8 mouse cellular contexts compared by ENCODE assay signal in the genomic region with DNA sequence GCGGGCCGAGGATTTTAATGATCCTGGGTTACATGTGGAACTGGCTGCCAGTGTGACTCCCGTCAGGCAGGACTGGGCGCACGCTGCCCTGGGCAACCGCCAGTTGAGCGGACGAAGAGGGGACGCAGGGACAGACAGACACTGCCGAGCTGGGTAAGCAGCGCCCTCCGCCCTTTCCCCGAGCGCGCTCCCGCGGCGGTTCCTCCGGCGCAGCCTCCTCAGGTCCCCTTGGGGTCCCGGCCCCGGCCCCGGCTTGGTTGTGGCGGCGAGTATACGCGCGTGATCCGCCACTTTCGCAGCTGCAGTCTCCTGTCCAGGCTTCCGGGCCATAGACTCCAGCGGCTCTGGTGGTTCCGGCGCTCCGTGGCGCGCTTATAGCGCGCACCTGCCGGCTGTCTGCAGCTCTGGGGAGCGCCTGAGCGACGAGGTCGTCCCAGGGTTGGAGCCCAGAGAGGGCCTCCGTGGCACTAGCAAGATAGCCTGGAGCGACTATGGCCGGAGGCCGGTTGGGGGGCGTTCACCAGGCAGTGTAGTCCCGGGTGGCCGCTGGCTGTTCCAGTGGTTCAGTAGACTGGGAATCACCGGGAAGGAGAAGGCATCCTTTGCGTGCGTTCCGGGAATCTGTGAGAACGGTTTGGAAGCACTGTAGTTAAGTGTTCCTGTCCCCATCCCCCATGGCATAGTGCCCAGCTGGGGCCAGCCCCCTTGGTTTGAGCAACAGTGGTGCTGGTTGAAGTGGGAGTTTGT. TPM values are rescaled to one million over a fixed set of nuclear protein-coding genes. Genes with fewer than 3 reads are reported as not detected.
DNase-seq lines count a peak whose midpoint lies in the region; ATAC-seq lines count a peak whose summit lies in the region.

No protein-coding gene starts in this region.

- H3K27me3 ChIP-seq in hindbrain, embryonic 11.5 days (ENCODE audit: control insufficient read depth, insufficient read depth, low read length), result no peaks in the 10 kb centered on the region

- intact Hi-C loops in left cerebral cortex, postnatal 4 days (cut with DNase I), result loop anchor here (10.0 kb wide), 3 partner anchors 104 to 1046 kb away; no protein-coding TSS in a partner anchor

- peaks cover 11% of the 10 kb centered on the region for H3K4me1 ChIP-seq in hindbrain, embryonic 11.5 days (replicated peaks; ENCODE audit: control insufficient read depth, insufficient read depth, low read length)

- H3K4me3 ChIP-seq in hindbrain, embryonic 11.5 days (ENCODE audit: low read depth, low read length), result peak overlapping the region; percentile 77

- H3K4me2 ChIP-seq in hindbrain, embryonic 11.5 days (replicated peaks; ENCODE audit: low read depth, low read length), result peak overlapping the region; percentile 80

- no peaks in the 10 kb centered on the region for H3K9me3 ChIP-seq in hindbrain, embryonic 11.5 days (ENCODE audit: control insufficient read depth, low read length)

- peak overlapping the region; percentile 91 for H3K9ac ChIP-seq in hindbrain, embryonic 11.5 days (ENCODE audit: low read depth, low read length)

- ATAC-seq in hindbrain, embryonic 11.5 days (ENCODE audit: low FRiP score), result peak; percentile 53
- ATAC-seq in megakaryocyte progenitor cell, adult 5-6 weeks (replicated peaks; ENCODE audit: poor library complexity), result peak; percentile 14; the same call in 1 of the 2 replicates
- ATAC-seq in inflammation-experienced regulatory T-cells, adult 6 months, result no peak

- no peaks in the 10 kb centered on the region for H3K36me3 ChIP-seq in hindbrain, embryonic 11.5 days (ENCODE audit: control insufficient read depth, insufficient read depth, low read length)

- peak; percentile 65 for DNase-seq in adipocyte (ENCODE audit: low spot score)
- peak; percentile 65 for DNase-seq in cerebellum, adult 9-10 months
- DNase-seq in frontal cortex, postnatal 10 days (ENCODE audit: low spot score in 2 of 2), result peak; percentile 56 to 61
- peak; percentile 70 for DNase-seq in hindbrain, embryonic 11.5 days (ENCODE audit: low spot score)
- DNase-seq in left cerebral cortex, postnatal 4 days, result peak; percentile 73
- peak; percentile 61 for DNase-seq in right cerebral cortex, postnatal 25 days

- H3K27ac ChIP-seq in hindbrain, embryonic 11.5 days (ENCODE audit: low read depth, low read length), result peak overlapping the region; percentile 80

- whole genome bisulfite sequencing in hindbrain, embryonic 11.5 days, result under 1% methylated on average over 46 of the region's 56 CpGs

RNA-seq across cellular contexts. Expression of a gene that starts 2.4 kb away (rescaled TPM):
- 23.2 and 25.4 TPM in 2 replicates for polyA plus RNA-seq in hindbrain, embryonic 11.5 days (2014; fragmentation: Nextera tagmentation; extraction: Ambion mirVana)
- total RNA-seq in left cerebral cortex, postnatal 4 days (2021), result 100 to 1,000 TPM; 132 to 134 TPM
- total RNA-seq in megakaryocyte progenitor cell, adult 5-6 weeks (2015), result 0.39 and 0.72 TPM in 2 replicates
- 0.17 and 0.34 TPM in 2 replicates for total RNA-seq in megakaryocyte progenitor cell, adult 5-6 weeks (2017)
- polyA plus RNA-seq in inflammation-experienced regulatory T-cells, adult 6 months (2017; shearing (Covaris generic)), result under 1 TPM in 1 of 3 experiments, not detected in 2; 0.15 TPM

Comparison
In these comparisons a context has a peak if more than half of its experiments do, and no peak if none do; other contexts are left out.
1. RNA of a gene that starts 2.4 kb away (total RNA-seq): 132 to 134 TPM in left cerebral cortex, postnatal 4 days; 0.17 to 0.72 TPM in megakaryocyte progenitor cell, adult 5-6 weeks; every median in the first group is over 10 times any median in the second.
2. Peak in every context shown above with its lines, with median percentiles within 50 percentile points of each other: DNase-seq.